Mouse (Mus musculus) retina, adult 2 months (tissue): ENCODE data around the gene Nynrin.
A peak's percentile ranks its signal among the peaks of the same experiment; 100 is the strongest.

ENCODE experiments used
- DNase-seq: peaks from one replicate; pipeline ENCODE4 v3.0.0-alpha.2; 2012; ENCODE audit warnings: low read depth, low spot score

Nynrin gene

DNA sequence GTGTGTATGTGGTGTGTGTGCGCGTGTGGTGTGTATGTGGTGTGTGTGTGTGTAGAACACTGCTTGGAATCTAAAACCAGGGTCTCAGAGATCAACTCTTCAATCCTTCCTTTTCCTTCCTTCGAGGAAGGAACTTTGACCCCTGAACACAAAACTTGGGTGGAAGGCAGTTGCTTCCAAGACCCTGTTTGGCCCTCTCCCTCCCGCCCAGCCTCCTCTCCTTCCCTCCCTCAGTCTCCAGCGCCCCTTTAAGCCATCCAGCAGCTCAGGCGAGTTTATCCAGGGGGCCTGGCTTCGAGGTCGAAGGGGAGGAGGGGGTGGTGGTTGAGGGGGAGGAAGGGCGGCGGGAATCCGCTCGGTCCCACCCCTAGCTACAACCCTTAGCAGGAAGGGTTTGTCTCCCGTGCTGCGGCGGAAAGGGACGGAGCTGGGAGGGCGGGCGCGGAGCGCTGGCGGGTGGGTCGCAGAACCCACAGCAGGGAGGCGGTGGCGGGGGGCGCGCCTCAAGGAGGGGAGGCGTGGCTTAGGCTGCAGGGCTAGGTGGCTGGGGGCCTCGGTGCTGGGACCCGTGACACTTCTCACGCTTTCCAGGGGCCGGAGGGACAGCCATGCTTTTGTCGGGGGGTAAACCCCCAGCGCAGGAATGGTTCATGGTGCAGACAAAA lies at the start of gene Nynrin:
Gene Nynrin, plus strand, starts transcription at position 390 of the 665 bp plus-strand sequence.
- no peak for DNase-seq

DNA sequence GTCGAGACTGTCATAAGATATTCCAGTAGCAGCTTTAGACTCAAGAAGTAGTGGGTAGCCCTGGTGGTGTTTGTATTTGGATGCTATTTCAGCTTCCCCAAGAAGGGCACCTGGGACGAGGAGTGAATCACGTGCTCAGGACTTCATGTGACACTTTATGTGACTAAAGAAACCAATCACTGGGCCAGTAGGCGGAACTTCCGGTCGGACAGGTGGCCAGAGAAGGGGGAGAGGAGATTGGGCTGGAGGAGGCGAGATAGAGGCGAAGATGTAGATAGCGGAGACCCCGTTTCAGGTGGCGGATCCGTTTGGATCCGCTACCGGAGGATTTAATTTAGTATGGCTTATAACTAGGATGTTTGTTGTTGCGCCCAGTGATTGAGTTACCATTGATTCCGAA lies 38.9 kb upstream of the Nynrin start:
- DNase-seq: peak; percentile 90

DNA sequence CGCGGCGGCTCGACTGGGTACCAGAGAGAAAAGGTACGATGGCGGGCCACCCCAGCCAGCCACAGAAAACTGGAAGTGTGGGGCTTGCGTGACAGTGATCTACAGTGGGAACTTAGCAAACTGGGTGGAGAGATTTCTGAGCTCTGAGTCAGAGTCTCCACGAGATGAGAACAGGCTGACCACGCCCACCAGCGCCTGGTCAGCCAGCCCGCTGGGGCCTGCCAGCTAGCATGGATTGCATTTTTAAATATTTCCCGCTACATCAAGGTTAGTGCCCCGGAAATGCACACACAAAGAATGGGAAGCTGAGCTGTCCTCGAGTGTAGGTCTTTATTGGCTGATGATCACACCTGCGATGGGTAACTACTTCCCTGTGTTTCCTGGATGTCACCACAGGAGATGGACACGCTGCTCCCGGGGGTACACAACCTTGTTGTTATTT lies 38.5 kb upstream of the Nynrin start:
- no peak for DNase-seq

DNA sequence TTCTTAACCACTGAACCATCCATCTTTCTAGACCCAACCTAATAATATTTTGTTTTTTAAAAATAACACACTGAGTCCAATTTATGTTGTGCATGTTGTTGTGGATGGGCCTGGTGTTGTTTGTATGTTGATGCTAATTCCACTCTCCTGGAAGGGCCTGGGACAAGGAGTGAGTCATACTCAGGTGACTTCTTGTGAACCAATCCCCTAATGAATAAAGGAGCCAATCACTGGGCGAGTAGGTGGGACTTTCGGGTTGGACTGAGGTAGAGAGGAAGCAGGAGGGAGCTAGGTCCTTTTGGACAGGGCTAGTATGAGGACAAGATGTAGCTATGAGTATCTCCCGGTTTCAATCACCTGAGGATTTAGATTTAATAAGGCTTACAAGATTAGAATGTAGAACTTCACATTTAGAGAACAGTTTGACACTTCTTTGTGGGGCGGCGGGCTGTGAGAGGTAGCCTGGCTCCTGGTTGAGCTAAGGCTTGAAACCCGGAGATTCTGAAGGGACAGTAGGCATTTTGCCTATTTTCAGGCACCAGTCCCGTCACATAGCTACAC lies 33.9 kb upstream of the Nynrin start:
- no peak for DNase-seq

DNA sequence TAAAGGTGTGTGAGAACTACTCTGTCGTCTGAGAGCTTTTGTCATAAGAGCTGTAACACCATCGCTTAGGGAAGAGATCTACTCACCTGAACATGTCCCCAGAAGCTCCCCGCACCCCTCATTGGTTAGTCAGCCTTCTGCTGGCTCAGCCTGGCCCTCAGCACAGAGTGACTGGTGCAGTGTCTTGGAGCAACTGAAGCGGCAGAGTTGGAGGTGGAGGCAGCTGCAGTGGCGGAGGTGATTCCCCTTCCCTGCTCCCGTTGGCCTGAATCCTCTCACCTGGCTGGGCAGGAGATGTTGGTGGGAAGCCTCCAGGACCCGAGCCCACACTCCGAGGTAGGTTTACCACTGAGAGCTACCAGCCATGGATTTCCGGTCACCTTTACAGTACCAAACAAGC lies 33.2 kb upstream of the Nynrin start:
- no peak for DNase-seq

DNA sequence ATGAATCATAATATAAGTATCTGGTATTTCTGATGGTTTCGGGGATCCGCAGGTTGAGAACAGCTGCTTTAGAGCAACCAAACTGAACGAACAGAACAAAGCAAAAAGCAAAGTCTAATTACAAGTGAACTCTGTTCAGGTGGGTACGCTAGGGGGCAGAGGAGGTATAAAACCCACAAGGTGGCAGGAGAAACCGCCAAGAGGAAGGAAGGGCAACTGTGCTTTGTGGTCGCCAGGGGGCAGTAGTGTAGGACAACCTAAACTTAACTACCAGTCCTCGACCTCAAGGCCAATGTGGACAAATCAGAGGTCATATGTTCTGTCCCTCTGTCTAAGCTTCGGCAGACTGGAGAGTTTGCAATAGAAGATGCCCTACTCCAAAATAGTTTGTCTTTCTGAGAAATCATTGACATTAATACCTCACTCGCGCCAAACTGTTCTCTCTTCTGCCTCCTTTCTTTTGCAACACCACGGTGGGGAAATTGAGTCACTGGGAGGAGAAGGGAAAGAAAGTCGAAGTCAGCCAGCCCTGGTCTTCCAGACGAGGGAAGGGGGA lies 31.3 kb upstream of the Nynrin start:
- peak; percentile 20 for DNase-seq

DNA sequence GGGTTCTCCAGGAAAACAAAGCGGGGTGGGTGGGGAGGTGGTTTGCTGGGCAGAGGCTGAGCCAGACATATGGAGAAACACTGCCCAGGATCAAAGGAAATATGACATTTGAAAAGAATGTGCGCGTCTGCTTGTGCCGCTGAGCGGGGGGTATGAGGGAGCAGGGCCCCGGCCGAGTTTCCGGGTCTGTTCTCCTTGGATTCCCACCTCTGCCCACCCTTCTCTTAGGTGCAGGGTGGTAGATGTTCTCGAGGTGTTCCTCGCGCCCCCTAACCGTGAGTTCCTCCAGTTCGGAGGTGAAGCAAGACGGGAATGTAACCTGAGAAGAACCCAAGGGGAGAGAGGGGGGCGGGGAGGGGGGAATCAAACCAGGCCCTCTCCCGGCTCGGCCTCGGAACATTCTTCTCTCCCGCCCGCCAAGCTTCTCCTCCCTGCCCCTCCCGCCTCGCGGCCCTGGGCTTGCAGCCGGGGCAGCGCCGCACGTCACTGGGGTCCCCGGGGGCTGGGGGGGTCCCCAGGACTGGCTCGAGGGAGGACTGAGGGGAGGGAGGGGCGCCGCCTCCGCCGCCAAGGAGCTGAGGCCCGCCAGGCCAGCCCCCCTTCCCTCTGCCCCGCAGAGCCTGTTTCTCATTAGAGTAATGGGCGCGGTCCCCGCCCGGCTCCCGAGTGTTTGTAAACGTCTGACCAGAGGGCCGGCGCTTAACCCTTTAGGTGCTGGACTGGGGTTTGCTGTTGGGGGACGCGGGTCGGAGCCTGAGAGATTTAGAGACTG lies 30.6 kb upstream of the Nynrin start, which contains the start of gene Nfatc4:
Gene Nfatc4, plus strand, starts transcription at position 154 of the 772 bp plus-strand sequence.
- no peak for DNase-seq

DNA sequence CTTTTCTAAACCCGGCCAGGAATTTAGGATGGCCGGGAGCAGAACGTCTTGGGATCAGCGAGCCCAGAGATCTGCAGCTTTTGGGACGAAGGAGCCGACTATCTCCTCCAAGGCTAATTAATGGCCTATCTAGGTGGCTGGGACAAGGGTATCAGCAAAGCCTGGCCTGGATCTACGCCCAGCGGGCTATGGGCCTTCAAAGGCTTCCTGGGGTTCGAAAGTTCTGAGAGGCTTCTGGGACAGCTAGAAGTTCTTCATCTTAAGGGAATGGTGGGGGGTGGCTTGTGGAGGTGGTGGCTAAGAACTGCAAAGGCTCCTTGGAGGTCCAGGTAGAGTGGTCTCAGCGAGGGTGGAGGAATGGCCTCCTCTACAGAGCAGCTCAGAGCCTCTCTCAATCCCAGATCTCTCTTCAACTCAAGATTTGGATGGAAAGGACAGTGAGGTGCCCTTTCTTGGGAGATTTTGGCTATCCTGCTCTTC lies 29.8 kb upstream of the Nynrin start:
- DNase-seq: no peak

DNA sequence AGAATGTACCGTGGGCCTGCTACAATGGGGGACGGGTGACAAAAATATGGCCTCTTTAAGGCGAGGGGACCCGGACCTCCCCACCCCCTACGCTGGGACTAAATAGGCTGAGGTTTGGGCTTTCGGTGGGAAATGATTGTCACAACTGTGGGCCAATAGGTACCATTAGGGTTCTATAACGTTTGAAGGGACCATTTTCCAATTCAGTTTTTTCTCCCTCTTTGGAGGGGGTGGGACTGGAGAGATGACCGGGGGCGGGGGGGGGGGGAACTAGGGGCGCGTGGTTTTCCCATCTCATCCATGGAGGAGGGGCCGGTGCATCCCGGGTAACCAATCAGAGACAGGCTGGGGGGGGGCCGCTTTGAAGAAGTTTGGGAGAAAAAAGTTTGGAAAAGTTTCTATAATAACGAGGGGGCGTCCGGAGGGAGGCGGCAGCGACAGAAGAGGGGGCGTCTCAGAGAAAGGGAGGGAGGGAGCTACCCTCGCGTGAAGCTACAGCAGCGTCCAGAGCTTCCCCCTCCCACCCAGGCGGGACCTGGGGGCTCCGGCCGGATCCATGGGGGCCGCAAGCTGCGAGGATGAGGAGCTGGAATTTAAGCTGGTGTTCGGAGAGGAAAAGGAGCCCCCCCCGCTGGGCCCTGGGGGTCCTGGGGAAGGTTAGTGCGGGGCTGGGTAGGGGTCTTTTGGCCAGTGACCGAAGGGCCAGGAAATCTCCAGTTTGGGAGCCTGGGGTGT lies 29.2 kb upstream of the Nynrin start:
- no peak for DNase-seq

DNA sequence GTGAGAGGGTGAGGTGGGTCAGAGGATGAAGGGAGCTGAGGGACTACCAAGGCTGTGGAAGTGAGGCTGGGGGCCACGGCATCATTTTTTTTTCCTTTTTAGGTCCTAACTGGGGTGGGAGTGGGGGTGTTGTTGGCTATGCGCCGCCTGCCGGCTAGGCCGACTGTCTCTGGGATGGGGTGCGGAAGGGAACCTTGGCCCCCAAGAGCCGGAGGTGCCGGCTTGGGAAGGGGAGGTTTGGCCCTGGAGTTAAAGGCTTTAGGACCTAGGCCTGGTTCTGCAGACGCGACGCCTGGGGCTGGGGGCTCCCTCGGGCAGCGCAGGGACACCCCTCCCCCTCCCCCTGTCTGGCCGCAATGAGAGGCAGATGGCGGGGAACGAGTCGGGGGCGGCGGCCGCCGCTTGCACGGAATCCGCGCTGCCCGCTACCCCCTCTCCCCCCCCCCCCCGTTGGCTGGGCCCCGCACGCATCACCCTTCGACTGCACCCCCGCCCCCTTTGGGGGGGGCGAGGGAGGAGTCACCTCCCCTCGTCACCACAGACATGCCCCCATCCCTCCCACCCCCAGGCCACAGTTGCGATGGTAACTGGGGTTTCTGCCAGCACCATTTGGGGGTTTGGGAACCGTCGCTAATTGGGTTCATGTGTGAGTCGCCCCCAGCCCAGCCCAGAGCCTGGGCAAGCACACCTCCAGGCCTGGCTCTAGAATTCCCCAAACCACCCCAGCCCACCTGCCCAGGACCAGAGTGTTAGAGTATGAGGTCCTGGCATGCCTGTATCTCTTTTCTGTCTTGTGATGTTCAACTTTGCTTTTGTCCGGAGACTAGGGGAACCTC lies 28.4 kb upstream of the Nynrin start:
- DNase-seq: no peak

DNA sequence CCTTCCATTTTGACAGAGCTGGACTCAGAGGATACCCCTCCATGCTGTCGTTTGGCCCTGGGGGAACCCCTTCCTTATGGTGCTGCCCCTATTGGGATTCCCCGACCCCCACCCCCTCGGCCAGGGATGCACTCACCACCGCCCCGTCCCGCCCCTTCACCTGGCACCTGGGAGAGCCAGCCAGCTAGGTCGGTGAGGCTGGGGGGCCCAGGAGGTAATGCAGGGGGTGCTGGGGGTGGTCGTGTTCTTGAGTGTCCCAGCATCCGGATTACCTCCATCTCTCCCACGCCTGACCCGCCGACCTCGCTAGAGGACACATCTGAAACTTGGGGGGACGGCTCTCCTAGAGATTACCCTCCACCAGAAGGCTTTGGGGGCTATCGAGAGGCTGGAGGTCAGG lies 27.7 kb upstream of the Nynrin start:
- no peak for DNase-seq

DNA sequence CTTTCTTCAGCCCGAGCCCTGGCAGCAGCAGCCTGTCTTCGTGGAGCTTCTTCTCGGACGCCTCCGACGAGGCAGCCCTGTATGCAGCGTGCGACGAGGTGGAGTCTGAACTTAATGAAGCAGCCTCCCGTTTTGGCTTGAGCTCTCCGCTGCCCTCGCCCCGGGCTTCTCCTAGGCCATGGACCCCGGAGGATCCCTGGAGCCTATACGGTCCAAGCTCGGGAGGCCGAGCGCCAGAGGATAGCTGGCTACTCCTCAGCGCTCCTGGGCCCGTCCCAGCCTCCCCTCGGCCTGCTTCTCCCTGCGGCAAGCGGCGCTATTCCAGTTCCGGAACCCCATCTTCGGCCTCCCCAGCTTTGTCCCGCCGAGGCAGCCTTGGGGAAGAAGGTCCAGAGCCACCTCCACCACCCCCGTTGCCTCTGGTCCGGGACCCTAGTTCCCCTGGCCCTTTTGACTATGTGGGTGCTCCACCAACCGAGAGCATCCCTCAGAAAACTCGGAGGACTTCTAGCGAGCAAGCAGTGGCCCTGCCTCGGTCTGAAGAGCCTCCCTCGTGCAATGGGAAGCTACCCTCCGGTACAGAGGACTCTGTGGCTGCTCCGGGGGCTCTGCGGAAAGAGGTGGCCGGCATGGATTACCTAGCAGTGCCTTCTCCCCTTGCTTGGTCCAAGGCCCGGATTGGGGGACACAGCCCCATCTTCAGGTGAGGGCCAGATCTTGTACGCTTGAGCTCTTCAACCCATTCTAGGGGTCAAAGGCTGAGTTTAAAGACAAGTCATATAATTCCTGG lies 27.1 kb upstream of the Nynrin start:
- DNase-seq: no peak

DNA sequence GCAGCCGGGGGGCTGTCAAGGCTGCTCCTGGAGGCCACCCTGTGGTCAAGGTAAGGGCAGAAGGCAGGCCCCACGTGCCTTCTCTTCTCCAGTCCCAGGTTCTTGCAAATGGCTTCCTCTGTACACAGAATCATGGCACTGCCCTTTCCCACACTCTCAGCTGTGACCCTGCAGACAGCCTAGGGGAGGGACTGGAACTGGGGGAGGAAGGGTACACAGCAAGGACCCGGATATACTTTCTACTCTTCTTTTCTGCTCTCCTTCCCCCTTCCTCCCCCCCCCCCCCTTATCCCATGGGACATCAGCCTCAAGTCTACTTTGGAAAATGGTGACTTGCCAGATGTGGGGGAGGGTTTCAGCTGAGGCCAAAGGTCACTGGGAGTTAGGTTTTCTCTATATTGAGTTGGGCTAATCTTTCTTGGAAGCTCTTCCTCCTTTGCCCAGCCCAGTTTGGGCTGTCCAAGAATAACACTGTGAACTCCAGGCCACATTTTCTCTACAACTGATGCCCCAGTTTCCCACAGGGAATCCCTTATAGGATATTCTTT lies 25.0 kb upstream of the Nynrin start:
- no peak for DNase-seq

DNA sequence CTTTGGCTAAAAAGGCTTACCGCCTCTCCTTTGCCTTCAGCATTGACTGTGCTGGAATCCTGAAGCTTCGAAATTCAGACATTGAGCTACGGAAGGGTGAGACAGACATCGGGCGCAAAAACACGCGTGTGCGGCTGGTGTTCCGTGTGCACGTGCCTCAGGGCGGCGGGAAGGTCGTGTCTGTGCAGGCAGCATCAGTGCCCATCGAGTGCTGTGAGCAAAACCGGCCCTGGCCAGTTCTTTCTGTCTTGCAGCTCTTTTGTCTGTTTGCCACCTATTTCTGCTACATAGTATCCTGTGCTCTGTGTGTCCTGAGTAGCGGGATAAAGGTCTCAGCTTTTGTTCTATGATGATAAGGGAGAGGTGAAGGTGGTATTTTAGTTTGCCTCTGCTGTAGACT lies 24.0 kb upstream of the Nynrin start:
- DNase-seq: no peak

DNA sequence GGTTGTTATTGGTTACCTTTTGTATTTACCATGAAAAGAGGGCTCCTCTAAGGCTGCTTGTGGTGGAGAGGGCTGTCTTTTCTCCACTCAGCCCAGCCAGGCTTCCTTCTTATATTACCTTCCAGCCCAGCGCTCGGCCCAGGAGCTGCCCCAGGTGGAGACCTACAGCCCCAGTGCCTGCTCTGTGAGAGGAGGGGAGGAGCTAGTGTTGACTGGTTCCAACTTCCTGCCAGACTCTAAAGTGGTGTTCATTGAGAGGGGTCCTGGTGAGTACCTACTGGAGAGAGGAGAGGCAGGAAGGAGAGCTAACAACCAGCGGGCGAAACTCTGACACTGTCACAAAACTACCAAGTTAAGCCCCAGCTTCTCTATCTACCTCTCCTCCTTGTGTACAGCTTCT lies 23.5 kb upstream of the Nynrin start:
- no peak for DNase-seq

DNA sequence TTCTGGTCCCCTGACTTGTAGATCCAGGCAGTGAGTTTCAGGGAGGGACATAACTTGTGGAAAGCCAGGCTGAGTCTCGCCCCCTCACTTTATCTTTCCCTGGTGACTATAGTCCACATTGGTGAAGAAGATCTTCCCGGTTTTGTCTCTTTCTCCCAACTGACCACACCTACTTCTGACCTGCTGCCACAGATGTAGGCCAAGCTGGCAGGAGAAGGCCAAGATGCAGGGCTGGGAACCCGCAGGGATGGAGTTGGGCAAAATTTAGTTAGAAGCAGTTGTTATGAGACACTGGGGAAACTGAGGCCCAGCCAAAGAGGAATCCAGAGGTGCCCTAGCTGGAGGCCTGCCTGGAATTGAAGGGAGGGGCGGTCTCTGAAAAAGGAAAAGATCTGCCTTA lies 20.7 kb upstream of the Nynrin start:
- no peak for DNase-seq

DNA sequence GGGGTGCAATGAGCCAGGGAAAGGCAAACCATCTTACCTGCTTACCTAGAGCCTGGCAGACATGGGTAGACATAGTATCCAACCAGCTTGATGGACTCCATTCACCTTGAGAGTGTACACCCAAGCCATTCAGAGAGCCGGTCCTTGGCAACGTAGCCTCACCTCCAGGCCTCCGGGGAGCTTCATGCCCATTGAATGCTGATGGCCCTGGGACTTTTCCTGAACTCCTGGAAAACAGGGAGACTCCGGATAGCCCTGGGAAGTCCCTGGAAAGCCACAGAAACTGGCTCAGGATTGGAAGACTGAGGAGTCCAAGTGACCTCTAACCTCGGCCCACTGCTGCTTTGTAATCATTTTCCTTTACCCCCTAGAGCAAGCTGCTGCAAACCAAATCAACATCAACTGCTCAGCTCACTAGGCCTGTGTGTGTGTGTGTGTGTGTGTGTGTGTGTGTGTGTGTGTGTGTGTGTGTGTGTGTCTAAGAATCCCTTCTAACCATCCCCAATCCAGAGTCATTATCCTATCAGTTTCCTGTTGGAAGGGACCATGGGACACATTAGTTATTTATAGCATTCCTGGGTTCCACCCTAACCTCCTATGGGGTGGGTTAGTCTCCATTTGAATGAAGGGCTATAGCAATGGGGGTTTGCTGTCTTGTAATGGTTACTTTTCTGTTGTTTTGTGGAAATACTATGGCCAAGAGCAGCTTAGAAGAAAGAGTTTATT lies 18.8 kb upstream of the Nynrin start:
- DNase-seq: no peak

DNA sequence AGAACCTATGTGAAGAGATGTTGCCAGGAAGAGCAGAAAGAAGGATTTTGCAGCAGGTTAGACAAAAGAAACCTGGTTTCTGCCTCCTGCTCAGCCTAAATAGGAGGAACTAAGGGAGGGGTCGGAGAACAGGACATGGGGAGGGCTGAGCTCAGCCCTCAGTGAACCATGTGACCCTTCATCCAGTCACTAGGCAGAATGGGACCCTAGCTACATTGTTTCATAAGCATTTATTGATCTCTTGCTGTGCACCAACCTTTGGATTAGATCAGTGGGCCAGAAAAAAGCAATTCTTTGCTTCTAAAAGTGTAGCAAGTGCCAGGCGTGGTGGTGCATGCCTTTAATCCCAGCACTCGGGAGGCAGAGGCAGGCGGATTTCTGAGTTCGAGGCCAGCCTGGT lies 15.5 kb upstream of the Nynrin start:
- no peak for DNase-seq

DNA sequence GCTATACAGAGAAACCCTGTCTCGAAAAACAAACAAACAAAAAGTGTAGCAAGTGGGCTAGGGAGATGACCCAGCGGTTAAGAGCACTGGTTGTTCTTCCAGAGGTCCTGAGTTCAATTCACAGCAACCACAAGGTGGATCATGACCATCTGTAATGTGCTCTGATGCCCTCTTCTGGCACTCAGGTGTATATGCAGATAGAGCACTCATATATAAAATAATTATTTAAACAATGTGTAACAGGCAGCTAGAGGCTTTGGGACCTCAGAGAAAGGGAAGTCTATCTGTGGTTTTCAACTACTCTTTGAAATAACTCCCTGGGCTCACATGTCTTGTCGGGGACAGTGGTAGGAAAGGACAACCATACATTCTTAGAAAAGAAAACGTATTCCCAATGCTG lies 15.1 kb upstream of the Nynrin start:
- DNase-seq: no peak
